Mouse (Mus musculus) C2C12 (cell line): ENCODE measurements at regions not wholly inside any gene's neighbourhood (a gene's known extent, or its start where the extent isn't known, plus 50 kb on each side); places are given as distances from the start of the nearest gene placed in this dataset.

Experiments used
- CTCF ChIP-seq: IDR thresholded peaks from one replicate; pipeline ENCODE4 v1.5.1; 2011; ENCODE audit not compliant: control insufficient read depth, insufficient read depth, insufficient read length
- MAX ChIP-seq: IDR thresholded peaks from one replicate; pipeline ENCODE4 v1.6.1; 2011; ENCODE audit warnings: mild to moderate bottlenecking, control low read depth
- MYOG ChIP-seq: IDR thresholded peaks from one replicate; pipeline ENCODE4 v1.6.1; 2011; ENCODE audit not compliant: control insufficient read depth, insufficient read length; ENCODE audit errors: extremely low read depth
- USF1 ChIP-seq: IDR thresholded peaks from one replicate; pipeline ENCODE4 v1.6.1; 2011; ENCODE audit warnings: low read depth, mild to moderate bottlenecking, control low read depth, moderate library complexity

- TF ChIP-seq MAX (no peak), CTCF (no peak), MYOG (no peak), USF1 (no peak)
These were observed 430.8 kb upstream of the Adamts16 start for GRCm38 (mm10) chr13:71272431-71272830.
